Mouse (Mus musculus) erythroblast, embryonic 14.5 days (primary cell): ENCODE results near the gene Scai.

Experiments used
- GATA1 ChIP-seq: IDR thresholded peaks from 2 replicates; pipeline ENCODE4 v1.6.1; 2012; ENCODE audit warnings: low read length, inconsistent platforms, mixed read lengths
- TAL1 ChIP-seq: IDR thresholded peaks from 3 replicates; pipeline ENCODE4 v1.6.1; 2012; ENCODE audit warnings: low read length, inconsistent platforms, mixed read lengths

DNA sequence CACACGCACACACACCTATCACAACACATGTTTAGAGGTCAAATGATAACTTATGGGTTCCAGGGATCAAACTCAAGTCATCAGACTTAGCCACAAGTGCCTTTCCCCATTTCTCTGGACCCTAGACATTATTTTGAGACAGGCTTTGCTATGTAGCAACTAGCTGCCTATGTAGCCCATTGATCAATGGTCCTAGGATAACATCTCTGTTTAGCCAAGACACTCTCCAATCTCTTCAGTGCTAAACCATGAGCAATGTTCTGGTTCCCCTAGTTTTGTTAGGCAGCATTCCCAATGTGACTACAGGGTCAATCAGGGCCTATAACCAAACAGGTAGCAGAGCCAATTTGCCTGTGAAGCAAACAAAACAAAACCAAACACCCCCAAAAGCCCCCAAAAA, 142.0 kb downstream of the Scai start:
- TF ChIP-seq GATA1 = no peak
- TF ChIP-seq TAL1 = no peak
